Mouse (Mus musculus): ENCODE results near the gene Tjp1. TPM values are rescaled to one million over a fixed set of nuclear protein-coding genes. Genes with fewer than 3 reads are reported as not detected.
A peak's percentile ranks its signal among the peaks of the same experiment; 100 is the strongest.

Gene Tjp1
- polyA plus RNA-seq, 1 experiment from 2014 or later, result 41.1 TPM

DNA sequence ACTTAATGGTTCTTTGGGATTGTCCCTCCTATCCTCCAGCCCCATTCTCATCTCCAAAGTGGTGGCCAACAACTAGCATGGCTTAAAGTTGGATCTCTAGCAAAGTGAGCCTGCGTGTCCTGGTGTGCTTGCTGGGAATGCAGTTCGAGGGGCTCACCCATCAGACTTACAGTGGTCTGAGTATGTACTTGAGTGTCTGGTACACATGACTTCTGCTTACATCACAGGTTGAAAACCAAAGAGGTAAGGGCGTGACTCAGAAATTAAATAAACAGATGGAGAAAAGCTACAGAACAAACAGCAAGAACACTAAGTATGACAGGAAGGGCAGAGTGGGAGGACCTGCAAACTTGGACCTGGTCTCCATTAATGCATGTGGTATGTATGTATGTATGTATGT is 67.4 kb downstream of the Tjp1 start:
- H3K4me2 ChIP-seq, result no peak overlapping the region
- 67% methylated on average over 3 of the region's 3 CpGs for WGBS
- H3K9me3 ChIP-seq, result no peaks in the 10 kb centered on the region
- peaks cover 20% of the 10 kb centered on the region for H3K4me1 ChIP-seq
- ATAC-seq (ENCODE audit: borderline replicate concordance, extremely low read depth, low FRiP score, low TSS enrichment), result no peak
- no peak overlapping the region for H3K9ac ChIP-seq
- H3K27ac ChIP-seq, result no peak overlapping the region
- no peaks in the 10 kb centered on the region for H3K27me3 ChIP-seq
- no peak overlapping the region for H3K4me3 ChIP-seq
- H3K36me3 ChIP-seq, result no peaks in the 10 kb centered on the region

- Histone ChIP-seq H3K27me3 (no peaks in the 10 kb centered on the region), H3K36me3 (no peaks in the 10 kb centered on the region), H3K4me3 (no peak overlapping the region), H3K9ac (no peak overlapping the region), H3K4me2 (no peak overlapping the region), H3K27ac (peak overlapping the region; percentile 64), H3K4me1 (peaks cover 25% of the 10 kb centered on the region), H3K9me3 (no peaks in the 10 kb centered on the region)
- no peak for ATAC-seq (ENCODE audit: borderline replicate concordance, extremely low read depth, low FRiP score, low TSS enrichment)
- WGBS, result 10% methylated on average over 2 of the region's 2 CpGs
Measured at GRCm38 (mm10) chr7:65456031-65456430, 71.5 kb downstream of the Tjp1 start.

DNA sequence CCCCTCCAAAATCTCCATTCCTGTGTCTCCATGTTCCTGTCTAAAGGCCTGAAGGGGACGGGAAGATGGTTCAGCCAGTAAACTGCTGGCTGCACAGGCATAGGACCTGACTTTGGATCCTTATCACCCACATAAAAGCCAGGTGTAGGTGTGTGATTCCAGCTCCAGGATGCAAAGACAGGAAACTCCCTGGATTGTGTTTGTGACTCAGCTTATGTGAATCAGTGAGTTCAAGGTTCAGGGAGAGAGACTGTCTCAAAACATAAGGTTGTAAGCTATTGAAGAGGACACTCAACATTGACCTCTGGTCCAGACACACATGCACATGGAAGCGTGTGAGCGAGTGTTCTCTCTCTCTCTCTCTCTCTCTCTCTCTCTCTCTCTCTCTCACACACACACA is 72.4 kb downstream of the Tjp1 start:
- H3K9me3 ChIP-seq, result no peaks in the 10 kb centered on the region
- H3K27me3 ChIP-seq, result no peaks in the 10 kb centered on the region
- peaks cover 22% of the 10 kb centered on the region for H3K4me1 ChIP-seq
- H3K4me2 ChIP-seq, result no peak overlapping the region
- H3K27ac ChIP-seq, result peak overlapping the region; percentile 64
- ATAC-seq (ENCODE audit: borderline replicate concordance, extremely low read depth, low FRiP score, low TSS enrichment), result no peak
- H3K9ac ChIP-seq, result no peak overlapping the region
- no peak overlapping the region for H3K4me3 ChIP-seq
- H3K36me3 ChIP-seq, result no peaks in the 10 kb centered on the region
- WGBS, result 66% methylated on average over 3 of the region's 3 CpGs

- H3K4me2 ChIP-seq, result no peak overlapping the region
- H3K9ac ChIP-seq, result no peak overlapping the region
- H3K36me3 ChIP-seq, result no peaks in the 10 kb centered on the region
- H3K27me3 ChIP-seq, result no peaks in the 10 kb centered on the region
- H3K27ac ChIP-seq, result no peak overlapping the region
- no peak overlapping the region for H3K4me3 ChIP-seq
- 49% methylated on average over 3 of the region's 3 CpGs for WGBS
- no peaks in the 10 kb centered on the region for H3K9me3 ChIP-seq
- no peak for ATAC-seq (ENCODE audit: borderline replicate concordance, extremely low read depth, low FRiP score, low TSS enrichment)
- peaks cover 16% of the 10 kb centered on the region for H3K4me1 ChIP-seq
Measured at GRCm38 (mm10) chr7:65454269-65454668, 73.3 kb downstream of the Tjp1 start.

- Histone ChIP-seq H3K4me2 (no peak overlapping the region), H3K4me1 (peaks cover 13% of the 10 kb centered on the region), H3K27me3 (no peaks in the 10 kb centered on the region), H3K36me3 (no peaks in the 10 kb centered on the region), H3K4me3 (no peak overlapping the region), H3K27ac (no peak overlapping the region), H3K9ac (no peak overlapping the region), H3K9me3 (no peaks in the 10 kb centered on the region)
- ATAC-seq (ENCODE audit: borderline replicate concordance, extremely low read depth, low FRiP score, low TSS enrichment), result no peak
- 76% methylated on average over 3 of the region's 3 CpGs for whole genome bisulfite sequencing
Measured at GRCm38 (mm10) chr7:65452246-65452645, 75.3 kb downstream of the Tjp1 start.

- Histone ChIP-seq H3K27ac (no peak overlapping the region), H3K4me3 (no peak overlapping the region), H3K4me1 (0 out of 2 replicates have a peak, but pooled peaks cover 5% of the 10 kb centered on the region), H3K36me3 (no peaks in the 10 kb centered on the region), H3K27me3 (no peaks in the 10 kb centered on the region), H3K4me2 (no peak overlapping the region), H3K9me3 (no peaks in the 10 kb centered on the region), H3K9ac (no peak overlapping the region)
- ATAC-seq (ENCODE audit: borderline replicate concordance, extremely low read depth, low FRiP score, low TSS enrichment), result no peak
- 58% methylated on average over 5 of the region's 5 CpGs for WGBS
Measured at GRCm38 (mm10) chr7:65450158-65450557, 77.4 kb downstream of the Tjp1 start.

DNA sequence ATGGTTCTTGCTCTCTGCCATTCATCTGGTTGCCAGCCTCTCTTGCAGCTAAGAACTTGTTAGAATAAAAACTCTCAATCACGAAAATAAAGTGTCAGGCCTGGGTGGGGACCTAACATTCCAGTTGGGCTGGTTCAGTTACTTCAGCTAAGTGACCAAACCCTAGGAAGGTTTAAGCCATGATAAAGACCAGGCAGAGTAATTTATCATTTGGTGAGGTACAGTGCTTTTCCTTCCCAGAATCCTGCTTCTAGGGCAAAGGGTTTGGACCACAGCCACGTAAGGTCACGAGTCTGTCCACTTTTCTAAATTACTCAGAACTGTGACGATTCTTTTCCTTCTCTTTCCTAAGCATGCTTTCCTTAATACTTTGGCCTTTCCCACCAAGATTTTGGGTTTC is 86.1 kb downstream of the Tjp1 start:
- no peak overlapping the region for H3K4me2 ChIP-seq
- no peaks in the 10 kb centered on the region for H3K36me3 ChIP-seq
- WGBS, result 77% methylated on average over 4 of the region's 4 CpGs
- H3K27me3 ChIP-seq, result no peaks in the 10 kb centered on the region
- H3K4me3 ChIP-seq, result no peak overlapping the region
- H3K4me1 ChIP-seq, result no peaks in the 10 kb centered on the region
- no peak overlapping the region for H3K9ac ChIP-seq
- H3K27ac ChIP-seq, result no peak overlapping the region
- no peaks in the 10 kb centered on the region for H3K9me3 ChIP-seq
- no peak for ATAC-seq (ENCODE audit: borderline replicate concordance, extremely low read depth, low FRiP score, low TSS enrichment)

GRCm38 (mm10) chr7:65439518-65439917 is 88.1 kb downstream of the Tjp1 start:
- H3K9ac ChIP-seq, result no peak overlapping the region
- 69% methylated on average over 8 of the region's 8 CpGs for WGBS
- no peak overlapping the region for H3K4me3 ChIP-seq
- H3K27ac ChIP-seq, result no peak overlapping the region
- no peaks in the 10 kb centered on the region for H3K9me3 ChIP-seq
- ATAC-seq (ENCODE audit: borderline replicate concordance, extremely low read depth, low FRiP score, low TSS enrichment), result no peak
- no peaks in the 10 kb centered on the region for H3K27me3 ChIP-seq
- no peaks in the 10 kb centered on the region for H3K36me3 ChIP-seq
- no peak overlapping the region for H3K4me2 ChIP-seq
- no peaks in the 10 kb centered on the region for H3K4me1 ChIP-seq

DNA sequence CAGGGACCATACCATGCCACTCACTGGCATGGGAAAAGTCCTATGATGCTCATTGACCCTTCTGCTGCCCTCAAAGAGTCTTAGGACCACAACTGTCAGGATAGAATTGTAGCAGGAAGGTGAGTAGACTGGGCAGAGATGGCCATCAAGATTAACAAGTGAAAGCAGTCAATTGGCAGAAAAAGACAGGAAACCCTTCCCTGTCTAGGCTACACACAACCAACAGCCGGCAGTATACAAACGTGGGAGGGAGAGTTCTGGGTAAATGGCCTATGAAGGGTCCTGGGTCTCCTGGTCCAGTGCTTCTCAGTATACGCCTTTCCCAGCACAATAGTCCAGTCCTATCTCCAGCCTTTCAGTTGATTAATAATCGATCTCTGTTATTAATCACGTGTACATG is 89.4 kb downstream of the Tjp1 start:
- Histone ChIP-seq H3K27ac (no peak overlapping the region), H3K4me1 (no peaks in the 10 kb centered on the region), H3K27me3 (no peaks in the 10 kb centered on the region), H3K36me3 (no peaks in the 10 kb centered on the region), H3K4me3 (no peak overlapping the region), H3K9me3 (no peaks in the 10 kb centered on the region), H3K4me2 (no peak overlapping the region), H3K9ac (no peak overlapping the region)
- ATAC-seq (ENCODE audit: borderline replicate concordance, extremely low read depth, low FRiP score, low TSS enrichment), result no peak
- WGBS, result 72% methylated on average over 5 of the region's 5 CpGs

- H3K9me3 ChIP-seq, result no peaks in the 10 kb centered on the region
- no peak overlapping the region for H3K9ac ChIP-seq
- H3K27ac ChIP-seq, result no peak overlapping the region
- H3K27me3 ChIP-seq, result no peaks in the 10 kb centered on the region
- H3K36me3 ChIP-seq, result no peaks in the 10 kb centered on the region
- H3K4me1 ChIP-seq, result no peaks in the 10 kb centered on the region
- no peak for ATAC-seq (ENCODE audit: borderline replicate concordance, extremely low read depth, low FRiP score, low TSS enrichment)
- WGBS, result 72% methylated on average over 3 of the region's 3 CpGs
- H3K4me2 ChIP-seq, result no peak overlapping the region
- no peak overlapping the region for H3K4me3 ChIP-seq
Measured at GRCm38 (mm10) chr7:65436921-65437320, 90.7 kb downstream of the Tjp1 start.

DNA sequence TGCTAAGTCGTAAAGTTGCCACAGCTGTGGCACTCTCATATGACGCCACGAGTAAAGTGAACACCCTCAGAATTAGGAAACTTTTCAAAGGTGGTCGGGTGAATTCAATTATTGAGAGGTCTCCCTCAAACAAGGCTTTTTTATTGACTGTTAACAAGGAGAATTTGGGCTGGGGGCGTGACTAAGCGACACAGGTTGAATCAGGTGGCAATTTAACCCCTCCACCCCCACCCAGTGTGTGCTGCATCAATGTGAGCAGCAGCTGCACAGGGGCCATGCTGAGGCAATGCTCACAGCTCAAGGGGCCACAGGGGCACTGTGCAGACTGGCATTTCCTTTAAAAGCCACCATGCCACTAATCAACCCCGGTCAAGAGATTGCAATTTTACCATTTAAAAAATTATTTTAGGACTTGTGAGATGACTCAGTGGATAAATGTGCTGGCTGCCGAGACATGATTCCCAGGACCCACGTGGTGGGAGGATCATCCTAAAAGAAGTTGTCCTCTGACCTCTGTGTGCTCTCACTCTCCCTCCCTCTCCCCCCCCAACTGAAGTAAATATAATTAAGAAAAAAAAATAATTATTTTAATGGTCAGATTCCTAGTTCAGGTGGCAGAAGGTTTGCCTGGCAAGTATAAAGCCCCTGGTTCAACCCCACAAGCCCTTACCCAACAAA is 96.4 kb downstream of the Tjp1 start:
- no peak overlapping the region for H3K9ac ChIP-seq
- H3K4me1 ChIP-seq, result peaks cover 14% of the 10 kb centered on the region
- H3K36me3 ChIP-seq, result no peaks in the 10 kb centered on the region
- H3K4me2 ChIP-seq, result 0 out of 2 replicates have a peak overlapping the region, but pooled peaks have one; percentile 11
- H3K27ac ChIP-seq, result peak overlapping the region; percentile 89
- no peaks in the 10 kb centered on the region for H3K9me3 ChIP-seq
- ATAC-seq (ENCODE audit: borderline replicate concordance, extremely low read depth, low FRiP score, low TSS enrichment), result no peak
- H3K27me3 ChIP-seq, result no peaks in the 10 kb centered on the region
- no peak overlapping the region for H3K4me3 ChIP-seq
- WGBS, result 40% methylated on average over 9 of the region's 9 CpGs

DNA sequence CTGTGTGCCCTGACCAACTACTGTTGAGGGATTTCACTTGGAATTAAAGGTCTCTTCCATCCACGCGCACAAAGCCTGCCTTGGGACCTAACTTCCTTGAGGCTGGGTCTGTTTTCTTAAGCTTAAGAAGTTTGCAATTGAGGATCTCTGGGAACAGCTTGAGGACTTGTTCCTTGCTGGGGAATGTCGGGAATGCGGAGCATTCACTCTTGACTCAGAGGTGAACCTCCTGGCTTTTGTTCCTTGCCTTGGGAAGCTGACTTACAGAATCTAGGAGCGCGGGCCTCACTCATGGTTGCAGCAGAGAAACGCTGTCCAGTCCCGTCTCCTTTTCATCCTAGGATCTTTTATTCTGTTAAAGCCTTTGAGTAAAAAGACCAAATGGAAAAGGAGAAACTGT is 97.2 kb downstream of the Tjp1 start:
- peaks cover 14% of the 10 kb centered on the region for H3K4me1 ChIP-seq
- H3K4me2 ChIP-seq, result peak overlapping the region; percentile 8; the same call in 1 of the 2 replicates
- H3K9me3 ChIP-seq, result no peaks in the 10 kb centered on the region
- peak; percentile 69; the same call in 1 of the 2 replicates for ATAC-seq (ENCODE audit: borderline replicate concordance, extremely low read depth, low FRiP score, low TSS enrichment)
- H3K4me3 ChIP-seq, result no peak overlapping the region
- no peaks in the 10 kb centered on the region for H3K27me3 ChIP-seq
- no peak overlapping the region for H3K9ac ChIP-seq
- no peaks in the 10 kb centered on the region for H3K36me3 ChIP-seq
- 23% methylated on average over 8 of the region's 8 CpGs for WGBS
- H3K27ac ChIP-seq, result peak overlapping the region; percentile 89

DNA sequence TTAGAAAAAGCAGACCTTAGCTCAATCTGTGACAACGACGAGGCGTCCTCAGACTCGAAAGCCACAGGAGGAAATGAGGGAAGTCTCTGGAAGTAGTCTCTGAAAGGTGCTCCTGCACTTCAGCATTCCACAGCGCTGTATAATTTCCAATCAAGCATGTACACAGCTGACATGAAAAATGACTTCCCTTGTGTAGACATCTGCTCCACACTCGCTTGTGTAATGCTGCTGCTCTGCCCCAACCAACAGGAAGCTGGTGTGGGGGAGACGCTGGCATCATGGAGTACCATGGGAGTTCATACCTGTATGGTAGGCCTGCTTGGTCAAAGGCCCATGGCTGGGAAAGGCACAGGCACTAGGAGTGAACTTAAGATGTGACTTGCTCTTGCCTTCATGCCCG is 103.1 kb downstream of the Tjp1 start:
- Histone ChIP-seq H3K36me3 (no peaks in the 10 kb centered on the region), H3K9me3 (no peaks in the 10 kb centered on the region), H3K27ac (peak overlapping the region; percentile 59), H3K9ac (no peak overlapping the region), H3K4me3 (no peak overlapping the region), H3K4me1 (peaks cover 9% of the 10 kb centered on the region), H3K27me3 (no peaks in the 10 kb centered on the region), H3K4me2 (no peak overlapping the region)
- WGBS, result 46% methylated on average over 8 of the region's 8 CpGs
- no peak for ATAC-seq (ENCODE audit: borderline replicate concordance, extremely low read depth, low FRiP score, low TSS enrichment)
